Mouse (Mus musculus): Measurements from ENCODE around the gene Fstl4.

GRCm38 (mm10) chr11:52914431-52914830, 150.0 kb downstream of the Fstl4 start:
- no peak for TF ChIP-seq CTCF (IDR thresholded peaks at IDR 0.05; ENCODE audit: borderline replicate concordance, control insufficient read depth, extremely low read depth, insufficient read depth, low read length, poor library complexity)
- TF ChIP-seq POLR2A (IDR thresholded peaks at IDR 0.05; ENCODE audit: control insufficient read depth, extremely low read depth, insufficient read depth, low read length, poor library complexity): no peak

Data from thymus, adult 2 months (tissue).